Mouse (Mus musculus) limb, embryonic 15.5 days (tissue): ENCODE data around the gene Gm5767. TPM values are rescaled to one million over a fixed set of nuclear protein-coding genes. Genes with fewer than 3 reads are reported as not detected.
A peak's percentile ranks its signal among the peaks of the same experiment; 100 is the strongest.

Experiments
- ATAC-seq: fragments of 200-750 bp; cut with Nextera tagmentation; 2 replicates; pipeline ENCODE4 v1.8.0; 2017; ENCODE audit warnings: low read depth, moderate TSS enrichment; ENCODE audit not compliant: insufficient number of reproducible peaks, low FRiP score, low TSS enrichment
- H3K27ac ChIP-seq: fragments of 300-500 bp; sonication (generic); 2 replicates; pipeline ENCODE4 v1.5.1; 2015; ENCODE audit warnings: moderate library complexity, mild to moderate bottlenecking, inconsistent platforms
- H3K27me3 ChIP-seq: fragments of 300-500 bp; sonication (generic); 2 replicates; pipeline ENCODE4 v1.6.1; 2015; ENCODE audit warnings: inconsistent platforms
- H3K36me3 ChIP-seq: fragments of 300-500 bp; sonication (generic); 2 replicates; pipeline ENCODE4 v1.6.1; 2015; ENCODE audit warnings: inconsistent platforms
- H3K4me1 ChIP-seq: fragments of 300-500 bp; sonication (generic); 2 replicates; pipeline ENCODE4 v1.6.1; 2015; ENCODE audit warnings: inconsistent platforms
- H3K4me2 ChIP-seq: fragments of 300-500 bp; sonication (generic); 2 replicates; pipeline ENCODE4 v1.6.1; 2015; ENCODE audit warnings: mild to moderate bottlenecking, inconsistent platforms
- H3K4me3 ChIP-seq: fragments of 300-500 bp; sonication (generic); 2 replicates; pipeline ENCODE4 v1.5.1; 2015; ENCODE audit warnings: mild to moderate bottlenecking, inconsistent platforms
- H3K9ac ChIP-seq: fragments of 300-500 bp; sonication (generic); 2 replicates; pipeline ENCODE4 v1.6.1; 2015; ENCODE audit warnings: inconsistent platforms
- H3K9me3 ChIP-seq: fragments of 300-500 bp; sonication (generic); 2 replicates; pipeline ENCODE4 v1.6.1; 2016; ENCODE audit warnings: inconsistent platforms
- WGBS: fragments of 180-500 bp; shearing (Covaris S2); methylation state at CpG from one replicate; pipeline ENCODE4 v1.1.7; 2015; 5-methylcytosine and 5-hydroxymethylcytosine counted together
- polyA plus RNA-seq: library from polyadenylated mRNA; unstranded; fragments of >200 nt; fragmentation: Nextera tagmentation; extraction: Ambion mirVana; gene quantifications from 2 replicates; pipeline ENCODE4 v1.2.1, GENCODE M21; 2015

Gm5767 gene
- polyA plus RNA-seq, 1 experiment from 2014 or later, result 0.32 TPM

- peaks cover 7% of the 10 kb centered on the region; the same call in 1 of the 2 replicates for H3K36me3 ChIP-seq
- H3K9me3 ChIP-seq, result no peaks in the 10 kb centered on the region
- no peaks in the 10 kb centered on the region for H3K27me3 ChIP-seq
- peak overlapping the region; percentile 43; the same call in 1 of the 2 replicates for H3K27ac ChIP-seq
- WGBS, result 62% methylated on average over 3 of the region's 3 CpGs
- no peaks in the 10 kb centered on the region for H3K4me1 ChIP-seq
- no peak overlapping the region for H3K4me3 ChIP-seq
- H3K4me2 ChIP-seq, result no peak overlapping the region
- no peak overlapping the region for H3K9ac ChIP-seq
- ATAC-seq, result no peak
Observed at GRCm38 (mm10) chr16:8679780-8680179, 790 bp upstream of the Gm5767 start.

GRCm38 (mm10) chr16:8685087-8685486 lies 4.5 kb downstream of the Gm5767 start:
- H3K4me1 ChIP-seq, result 0 out of 2 replicates have a peak, but pooled peaks cover 4% of the 10 kb centered on the region
- no peak for ATAC-seq
- H3K4me3 ChIP-seq, result no peak overlapping the region
- H3K9ac ChIP-seq, result no peak overlapping the region
- no peak overlapping the region for H3K4me2 ChIP-seq
- no peaks in the 10 kb centered on the region for H3K9me3 ChIP-seq
- no peaks in the 10 kb centered on the region for H3K27me3 ChIP-seq
- no peak overlapping the region for H3K27ac ChIP-seq
- H3K36me3 ChIP-seq, result peaks cover 38% of the 10 kb centered on the region
- WGBS, result 12% methylated on average over 4 of the region's 4 CpGs

- no peaks in the 10 kb centered on the region for H3K27me3 ChIP-seq
- 61% methylated on average over 7 of the region's 7 CpGs for WGBS
- H3K4me3 ChIP-seq, result no peak overlapping the region
- peaks cover 49% of the 10 kb centered on the region for H3K36me3 ChIP-seq
- H3K4me1 ChIP-seq, result 0 out of 2 replicates have a peak, but pooled peaks cover 4% of the 10 kb centered on the region
- no peak for ATAC-seq
- no peak overlapping the region for H3K9ac ChIP-seq
- H3K4me2 ChIP-seq, result no peak overlapping the region
- H3K27ac ChIP-seq, result no peak overlapping the region
- H3K9me3 ChIP-seq, result no peaks in the 10 kb centered on the region
Observed at GRCm38 (mm10) chr16:8686121-8686870, 5.7 kb downstream of the Gm5767 start.

- Histone ChIP-seq H3K4me2 (no peak overlapping the region), H3K4me1 (0 out of 2 replicates have a peak, but pooled peaks cover 4% of the 10 kb centered on the region), H3K27me3 (no peaks in the 10 kb centered on the region), H3K9ac (no peak overlapping the region), H3K27ac (no peak overlapping the region), H3K9me3 (no peaks in the 10 kb centered on the region), H3K4me3 (no peak overlapping the region), H3K36me3 (peaks cover 56% of the 10 kb centered on the region)
- 80% methylated on average over 11 of the region's 11 CpGs for WGBS
- ATAC-seq, result no peak
Observed at GRCm38 (mm10) chr16:8686871-8687535, 6.4 kb downstream of the Gm5767 start.

- 0 out of 2 replicates have a peak, but pooled peaks cover 4% of the 10 kb centered on the region for H3K4me1 ChIP-seq
Observed at GRCm38 (mm10) chr16:8687559-8688112, 7.1 kb downstream of the Gm5767 start.

GRCm38 (mm10) chr16:8689979-8690656 lies 9.5 kb downstream of the Gm5767 start:
- ATAC-seq, result no peak
- H3K36me3 ChIP-seq, result peaks cover 78% of the 10 kb centered on the region
- H3K9me3 ChIP-seq, result no peaks in the 10 kb centered on the region
- no peaks in the 10 kb centered on the region for H3K27me3 ChIP-seq
- H3K4me2 ChIP-seq, result no peak overlapping the region
- no peak overlapping the region; the same call in 1 of the 2 replicates for H3K27ac ChIP-seq
- 0 out of 2 replicates have a peak, but pooled peaks cover 4% of the 10 kb centered on the region for H3K4me1 ChIP-seq
- 88% methylated on average over 11 of the region's 11 CpGs for WGBS
- peak overlapping the region; percentile 17; the same call in 1 of the 2 replicates for H3K9ac ChIP-seq
- H3K4me3 ChIP-seq, result no peak overlapping the region

More at GRCm38 (mm10) chr16:8687559-8688112, 7.1 kb downstream of the Gm5767 start:
- no peak overlapping the region for H3K27ac ChIP-seq
- peaks cover 63% of the 10 kb centered on the region for H3K36me3 ChIP-seq
- H3K9ac ChIP-seq, result no peak overlapping the region
- no peaks in the 10 kb centered on the region for H3K9me3 ChIP-seq
- no peak for ATAC-seq
- H3K27me3 ChIP-seq, result no peaks in the 10 kb centered on the region
- H3K4me3 ChIP-seq, result no peak overlapping the region
- no peak overlapping the region for H3K4me2 ChIP-seq

- Histone ChIP-seq H3K27ac (no peak overlapping the region), H3K4me1 (no peaks in the 10 kb centered on the region), H3K9me3 (no peaks in the 10 kb centered on the region), H3K4me3 (no peak overlapping the region), H3K4me2 (no peak overlapping the region), H3K36me3 (peaks cover 81% of the 10 kb centered on the region), H3K9ac (no peak overlapping the region), H3K27me3 (no peaks in the 10 kb centered on the region)
- WGBS, result 90% methylated on average over 7 of the region's 7 CpGs
- ATAC-seq, result no peak
Observed at GRCm38 (mm10) chr16:8691206-8691605, 10.6 kb downstream of the Gm5767 start.

- Histone ChIP-seq H3K4me3 (no peak overlapping the region), H3K9me3 (no peaks in the 10 kb centered on the region), H3K4me1 (no peaks in the 10 kb centered on the region), H3K36me3 (peaks cover 93% of the 10 kb centered on the region), H3K4me2 (no peak overlapping the region), H3K9ac (no peak overlapping the region), H3K27me3 (no peaks in the 10 kb centered on the region), H3K27ac (no peak overlapping the region)
- ATAC-seq, result no peak
- 89% methylated on average over 8 of the region's 8 CpGs for WGBS
Observed at GRCm38 (mm10) chr16:8699556-8699955, 19.0 kb downstream of the Gm5767 start.

GRCm38 (mm10) chr16:8700586-8700985 lies 20.0 kb downstream of the Gm5767 start:
- Histone ChIP-seq H3K36me3 (peaks cover 89% of the 10 kb centered on the region), H3K9me3 (no peaks in the 10 kb centered on the region), H3K4me3 (no peak overlapping the region), H3K27ac (no peak overlapping the region), H3K9ac (no peak overlapping the region), H3K4me2 (no peak overlapping the region), H3K27me3 (no peaks in the 10 kb centered on the region), H3K4me1 (no peaks in the 10 kb centered on the region)
- 84% methylated on average over 3 of the region's 3 CpGs for WGBS
- no peak for ATAC-seq

GRCm38 (mm10) chr16:8711998-8712397 lies 31.4 kb downstream of the Gm5767 start:
- Histone ChIP-seq H3K4me1 (no peaks in the 10 kb centered on the region), H3K4me3 (no peak overlapping the region), H3K27ac (no peak overlapping the region), H3K4me2 (no peak overlapping the region), H3K27me3 (no peaks in the 10 kb centered on the region), H3K9ac (no peak overlapping the region), H3K36me3 (peaks cover 85% of the 10 kb centered on the region), H3K9me3 (no peaks in the 10 kb centered on the region)
- no peak for ATAC-seq
- WGBS, result 82% methylated on average over 9 of the region's 9 CpGs

- no peak for ATAC-seq
- 76% methylated on average over 5 of the region's 5 CpGs for WGBS
- H3K27ac ChIP-seq, result no peak overlapping the region
Observed at GRCm38 (mm10) chr16:8714851-8715250, 34.3 kb downstream of the Gm5767 start.

More at GRCm38 (mm10) chr16:8714851-8715250, 34.3 kb downstream of the Gm5767 start:
- Histone ChIP-seq H3K4me2 (no peak overlapping the region), H3K27me3 (no peaks in the 10 kb centered on the region), H3K9ac (no peak overlapping the region), H3K4me3 (no peak overlapping the region), H3K4me1 (peaks cover 6% of the 10 kb centered on the region; the same call in 1 of the 2 replicates), H3K36me3 (peaks cover 58% of the 10 kb centered on the region), H3K9me3 (no peaks in the 10 kb centered on the region)
